Mouse (Mus musculus) liver, adult 2 months (tissue): ENCODE measurements around the gene Ctrc. TPM values are rescaled to one million over a fixed set of nuclear protein-coding genes. Genes with fewer than 3 reads are reported as not detected.

Experiments
- DNase-seq: peaks from one replicate; pipeline ENCODE4 v3.0.0-alpha.2; 2011; ENCODE audit warnings: low read depth, low spot score; ENCODE audit errors: extremely low read depth
- H3K27ac ChIP-seq: fragments of 200-500 bp; replicated peaks from 2 replicates; pipeline ENCODE4 v1.5.1; 2012; ENCODE audit warnings: low read depth, mild to moderate bottlenecking, control low read depth, inconsistent platforms, low read length; ENCODE audit not compliant: insufficient read depth
- H3K27me3 ChIP-seq: fragments of 200-500 bp; 2 replicates; pipeline ENCODE4 v1.6.1; 2012; ENCODE audit warnings: mild to moderate bottlenecking, moderate library complexity, low read length, inconsistent platforms; ENCODE audit not compliant: control insufficient read depth, insufficient read depth
- H3K36me3 ChIP-seq: fragments of 200-500 bp; 2 replicates; pipeline ENCODE4 v1.6.1; 2012; ENCODE audit warnings: low read length, inconsistent platforms; ENCODE audit not compliant: control insufficient read depth, insufficient read depth
- H3K4me1 ChIP-seq: fragments of 200-500 bp; 2 replicates; pipeline ENCODE4 v1.6.1; 2011; ENCODE audit warnings: low read length; ENCODE audit not compliant: control insufficient read depth, insufficient read depth
- H3K4me3 ChIP-seq: fragments of 200-500 bp; 2 replicates; pipeline ENCODE4 v1.5.1; 2011; ENCODE audit warnings: low read depth, mild to moderate bottlenecking, control low read depth, low read length, moderate library complexity; ENCODE audit not compliant: insufficient read depth
- H3K79me2 ChIP-seq: fragments of 200-500 bp; 2 replicates; pipeline ENCODE4 v1.6.1; 2012; ENCODE audit warnings: inconsistent platforms, mild to moderate bottlenecking, low read length, moderate library complexity; ENCODE audit not compliant: control insufficient read depth, insufficient read depth
- H3K9ac ChIP-seq: fragments of 200-500 bp; 2 replicates; pipeline ENCODE4 v1.6.1; 2012; ENCODE audit warnings: low read depth, mild to moderate bottlenecking, control low read depth, inconsistent platforms, low read length
- CTCF ChIP-seq: fragments of 200-500 bp; IDR thresholded peaks from 2 replicates; pipeline ENCODE4 v1.5.1; 2011; ENCODE audit warnings: low read depth, low read length, control low read depth
- POLR2A ChIP-seq: fragments of 200-500 bp; IDR thresholded peaks from 2 replicates; pipeline ENCODE4 v1.6.1; 2011; ENCODE audit warnings: low read length, control low read depth; ENCODE audit not compliant: insufficient read depth; ENCODE audit errors: extremely low read depth
- WGBS: fragments of 180-500 bp; shearing (Covaris S2); methylation state at CpG from one replicate; pipeline ENCODE4 v1.1.7; 2018; 5-methylcytosine and 5-hydroxymethylcytosine counted together
- polyA plus RNA-seq: library from polyadenylated mRNA; depleted of rRNA; stranded (reverse); fragments of >200 nt; gene quantifications from 2 replicates; pipeline ENCODE4 v1.2.3, GENCODE M21; 2012; rRNA removed
- total RNA-seq: library from RNA; depleted of rRNA; stranded (reverse); fragments of >200 nt; gene quantifications from 2 replicates; pipeline ENCODE4 v1.2.3, GENCODE M21; 2014; rRNA removed

Gene Ctrc
- total and polyA plus RNA-seq, 2 experiments, result 0.83 TPM; not detected in 1

GRCm38 (mm10) chr4:141765008-141765407, 81.2 kb downstream of the Ctrc start:
- H3K36me3 ChIP-seq, result peaks cover 7% of the 10 kb centered on the region; the same call in 1 of the 2 replicates

More at GRCm38 (mm10) chr4:141765008-141765407, 81.2 kb downstream of the Ctrc start:
- Histone ChIP-seq H3K4me3 (no peak overlapping the region), H3K9ac (no peak overlapping the region), H3K79me2 (no peaks in the 10 kb centered on the region), H3K4me1 (0 out of 2 replicates have a peak, but pooled peaks cover 2% of the 10 kb centered on the region), H3K27me3 (no peaks in the 10 kb centered on the region), H3K27ac (no peak overlapping the region)
- no peak for DNase-seq
- TF ChIP-seq POLR2A (no peak), CTCF (no peak)
- 93% methylated on average over 3 of the region's 3 CpGs for WGBS

Other genes with a start within 250 kb of the Ctrc start
- gene Fblim1, start 240.3 kb downstream of the Ctrc start, total RNA-seq, result 0.37 and 0.74 TPM in 2 replicates
- gene Fblim1, start 240.3 kb downstream of the Ctrc start, polyA plus RNA-seq, result 0.86 and 1.2 TPM in 2 replicates
- gene Tmem82, start 227.7 kb downstream of the Ctrc start, total RNA-seq, result 9.3 and 12.6 TPM in 2 replicates
- gene Tmem82, start 227.7 kb downstream of the Ctrc start, polyA plus RNA-seq, result 34.7 and 39.5 TPM in 2 replicates
- gene Slc25a34, start 222.5 kb downstream of the Ctrc start, total RNA-seq, result 10.2 and 10.6 TPM in 2 replicates
- gene Slc25a34, start 222.5 kb downstream of the Ctrc start, polyA plus RNA-seq, result 5.1 and 10.3 TPM in 2 replicates
- 2.7 and 5.0 TPM in 2 replicates for gene Plekhm2, start 181.5 kb downstream of the Ctrc start, total RNA-seq
- 11.2 and 13.5 TPM in 2 replicates for gene Plekhm2, start 181.5 kb downstream of the Ctrc start, polyA plus RNA-seq
- 16.3 and 30.3 TPM in 2 replicates for gene Rsc1a1, start 160.8 kb downstream of the Ctrc start, total RNA-seq
- gene Rsc1a1, start 160.8 kb downstream of the Ctrc start, polyA plus RNA-seq, result 52.0 and 70.9 TPM in 2 replicates
- 59.2 and 64.0 TPM in 2 replicates for gene Ddi2, start 122.9 kb downstream of the Ctrc start, total RNA-seq
- gene Ddi2, start 122.9 kb downstream of the Ctrc start, polyA plus RNA-seq, result 51.2 and 55.7 TPM in 2 replicates
- gene Agmat, start 99.7 kb downstream of the Ctrc start, total RNA-seq, result 164 and 180 TPM in 2 replicates
- gene Agmat, start 99.7 kb downstream of the Ctrc start, polyA plus RNA-seq, result 453 and 487 TPM in 2 replicates
- gene Dnajc16, start 55.4 kb downstream of the Ctrc start, total RNA-seq, result 3.8 and 5.4 TPM in 2 replicates
- 5.5 and 5.6 TPM in 2 replicates for gene Dnajc16, start 55.4 kb downstream of the Ctrc start, polyA plus RNA-seq
- 8.4 and 10.5 TPM in 2 replicates for gene Casp9, start 52.7 kb downstream of the Ctrc start, total RNA-seq
- gene Casp9, start 52.7 kb downstream of the Ctrc start, polyA plus RNA-seq, result 10.9 and 13.3 TPM in 2 replicates
- 80.9 and 238 TPM in 2 replicates for gene Cela2a, start 20.2 kb downstream of the Ctrc start, total RNA-seq
- gene Cela2a, start 20.2 kb downstream of the Ctrc start, polyA plus RNA-seq, result 3.6 and 4.8 TPM in 2 replicates
- 13.1 and 15.0 TPM in 2 replicates for gene Efhd2, start 28.6 kb upstream of the Ctrc start, total RNA-seq
- gene Efhd2, start 28.6 kb upstream of the Ctrc start, polyA plus RNA-seq, result 40.7 and 46.1 TPM in 2 replicates
- gene Fhad1, start 168.7 kb upstream of the Ctrc start, total RNA-seq, result 0.40 and 2.4 TPM in 2 replicates
- gene Fhad1, start 168.7 kb upstream of the Ctrc start, polyA plus RNA-seq, result 0.06 and 0.41 TPM in 2 replicates
- 4.1 and 6.8 TPM in 2 replicates for gene Tmem51, start 237.9 kb upstream of the Ctrc start, total RNA-seq
- 4.0 and 13.3 TPM in 2 replicates for gene Tmem51, start 237.9 kb upstream of the Ctrc start, polyA plus RNA-seq